Mouse (Mus musculus) forelimb bud, embryonic 11.5 days (tissue): ENCODE measurements at regions not wholly inside any gene's neighbourhood (a gene's known extent, or its start where the extent isn't known, plus 50 kb on each side); places are given as distances from the start of the nearest gene placed in this dataset.

Experiments used
- DNase-seq: peaks from one replicate; pipeline ENCODE4 v3.0.0-alpha.2; 2012; ENCODE audit warnings: low read depth, low spot score

DNA sequence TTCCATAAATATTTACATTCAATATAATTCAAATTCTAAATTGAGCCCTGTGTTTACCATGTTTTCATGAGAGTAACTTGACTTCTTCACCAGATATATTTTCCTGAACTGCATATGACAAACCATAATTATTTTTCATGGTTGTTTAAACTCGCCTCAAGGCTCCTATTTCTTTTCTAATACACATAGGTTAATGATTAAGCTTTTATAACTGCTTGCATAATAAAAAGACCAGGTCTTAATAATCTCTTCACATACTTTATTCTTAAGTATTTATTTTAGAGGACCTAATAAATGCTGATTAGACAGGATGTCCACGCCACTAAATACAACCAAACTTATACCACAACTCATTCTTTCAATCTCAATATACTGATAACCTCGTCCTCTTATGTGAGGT is 86.1 kb upstream of the Gnpda2 start:
- DNase-seq: no peak

GRCm38 (mm10) chr5:69665555-69665954 is 73.4 kb upstream of the Gnpda2 start:
- no peak for DNase-seq

- no peak for DNase-seq
These were observed 71.8 kb upstream of the Gnpda2 start for GRCm38 (mm10) chr5:69663961-69664360.
